Mouse (Mus musculus): ENCODE data around the gene Ets2. TPM values are rescaled to one million over a fixed set of nuclear protein-coding genes. Genes with fewer than 3 reads are reported as not detected.

The Ets2 gene
- polyA plus RNA-seq, 1 experiment from 2014 or later = 26.8 TPM

DNA sequence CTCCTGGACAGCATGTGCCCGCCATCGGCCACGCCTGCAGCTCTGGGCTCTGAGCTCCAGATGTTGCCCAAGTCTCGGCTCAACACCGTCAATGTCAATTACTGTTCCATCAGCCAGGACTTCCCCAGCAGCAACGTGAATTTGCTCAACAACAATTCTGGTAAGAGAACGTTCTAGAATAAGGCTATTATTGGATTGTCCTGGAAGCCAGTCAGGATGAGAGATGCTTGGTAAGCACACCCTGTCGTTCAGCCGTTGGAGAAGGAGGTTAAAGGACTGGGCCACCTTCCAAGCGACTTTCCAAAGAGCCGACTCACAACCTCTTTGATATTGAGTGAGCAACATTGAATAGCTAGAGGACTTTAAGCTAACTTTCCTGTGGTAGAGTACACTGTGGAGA, 13.2 kb downstream of the Ets2 start:
- ATAC-seq (replicated peaks; ENCODE audit: insufficient number of reproducible peaks, low FRiP score, low TSS enrichment) = no peak
- Histone ChIP-seq H3K4me2 (no peak overlapping the region), H3K9ac (ENCODE audit: low read depth, low read length) (no peak overlapping the region), H3K36me3 (ENCODE audit: control insufficient read depth, insufficient read depth, low read length) (peaks cover 67% of the 10 kb centered on the region), H3K9me3 (replicated peaks; ENCODE audit: control insufficient read depth, low read length) (no peaks in the 10 kb centered on the region), H3K27me3 (ENCODE audit: control insufficient read depth, insufficient read depth, low read length) (no peaks in the 10 kb centered on the region), H3K4me1 (ENCODE audit: control insufficient read depth, insufficient read depth, low read length) (no peaks in the 10 kb centered on the region), H3K27ac (ENCODE audit: low read depth, low read length) (no peak overlapping the region), H3K4me3 (ENCODE audit: low read depth, low read length) (no peak overlapping the region)
- 91% methylated on average over 11 of the region's 11 CpGs for WGBS (ENCODE audit: insufficient replicate concordance)

DNA sequence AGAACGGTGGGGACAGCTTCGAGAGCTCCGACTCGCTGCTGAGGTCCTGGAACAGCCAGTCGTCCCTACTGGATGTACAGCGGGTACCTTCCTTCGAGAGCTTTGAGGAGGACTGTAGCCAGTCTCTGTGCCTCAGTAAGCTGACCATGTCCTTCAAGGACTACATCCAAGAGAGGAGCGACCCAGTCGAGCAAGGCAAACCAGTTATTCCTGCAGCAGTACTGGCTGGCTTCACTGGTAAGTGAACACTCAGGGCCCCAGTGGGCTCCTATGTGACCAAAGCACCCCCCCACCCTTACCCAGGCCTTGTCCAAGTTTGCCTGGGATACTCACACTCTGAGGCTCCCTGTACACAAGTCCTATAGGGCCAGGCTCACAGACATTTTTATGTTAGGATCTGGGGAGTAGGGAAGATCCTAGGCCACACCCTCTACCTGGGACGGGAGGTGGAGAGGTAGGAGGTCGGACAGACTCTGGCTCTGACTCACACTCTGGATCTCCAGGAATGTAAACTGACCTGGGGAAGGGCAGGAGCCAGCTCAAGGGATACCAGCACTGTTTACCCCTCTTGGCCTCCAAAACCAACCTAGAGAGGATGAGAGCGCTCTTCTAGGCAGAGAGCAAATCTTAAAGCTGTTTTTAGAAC, 14.3 kb downstream of the Ets2 start:
- Histone ChIP-seq H3K36me3 (ENCODE audit: control insufficient read depth, insufficient read depth, low read length) (peaks cover 75% of the 10 kb centered on the region), H3K4me1 (ENCODE audit: control insufficient read depth, insufficient read depth, low read length) (no peaks in the 10 kb centered on the region), H3K4me3 (ENCODE audit: low read depth, low read length) (no peak overlapping the region), H3K9me3 (replicated peaks; ENCODE audit: control insufficient read depth, low read length) (no peaks in the 10 kb centered on the region), H3K9ac (ENCODE audit: low read depth, low read length) (no peak overlapping the region), H3K27ac (ENCODE audit: low read depth, low read length) (no peak overlapping the region), H3K4me2 (no peak overlapping the region), H3K27me3 (ENCODE audit: control insufficient read depth, insufficient read depth, low read length) (no peaks in the 10 kb centered on the region)
- 89% methylated on average over 12 of the region's 12 CpGs for whole genome bisulfite sequencing (ENCODE audit: insufficient replicate concordance)
- no peak for ATAC-seq (replicated peaks; ENCODE audit: insufficient number of reproducible peaks, low FRiP score, low TSS enrichment)

DNA sequence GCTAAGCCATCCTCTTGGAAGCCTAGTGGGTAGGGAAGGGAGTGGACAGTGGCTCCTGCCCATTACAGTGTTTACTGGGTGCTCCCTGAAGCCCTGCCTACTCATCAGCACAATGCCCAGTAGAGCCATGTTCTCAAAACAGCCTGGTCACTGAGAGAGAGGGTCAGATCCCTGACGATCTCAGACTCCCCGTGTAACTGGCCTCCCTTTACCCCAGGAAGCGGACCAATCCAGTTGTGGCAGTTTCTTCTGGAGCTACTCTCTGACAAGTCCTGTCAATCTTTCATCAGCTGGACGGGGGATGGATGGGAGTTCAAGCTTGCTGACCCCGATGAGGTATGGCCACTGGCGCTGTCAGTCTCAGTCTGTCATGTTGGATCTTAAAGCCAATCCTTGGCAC, 15.8 kb downstream of the Ets2 start:
- no peak overlapping the region for H3K4me2 ChIP-seq
- no peak overlapping the region for H3K4me3 ChIP-seq (ENCODE audit: low read depth, low read length)
- H3K4me1 ChIP-seq (ENCODE audit: control insufficient read depth, insufficient read depth, low read length) = no peaks in the 10 kb centered on the region
- H3K27ac ChIP-seq (ENCODE audit: low read depth, low read length) = no peak overlapping the region
- WGBS (ENCODE audit: insufficient replicate concordance) = 92% methylated on average over 6 of the region's 6 CpGs
- peaks cover 3% of the 10 kb centered on the region; the same call in 1 of the 2 replicates for H3K9me3 ChIP-seq (replicated peaks; ENCODE audit: control insufficient read depth, low read length)
- ATAC-seq (replicated peaks; ENCODE audit: insufficient number of reproducible peaks, low FRiP score, low TSS enrichment) = no peak
- H3K27me3 ChIP-seq (ENCODE audit: control insufficient read depth, insufficient read depth, low read length) = no peaks in the 10 kb centered on the region
- H3K36me3 ChIP-seq (ENCODE audit: control insufficient read depth, insufficient read depth, low read length) = peaks cover 66% of the 10 kb centered on the region
- no peak overlapping the region for H3K9ac ChIP-seq (ENCODE audit: low read depth, low read length)

DNA sequence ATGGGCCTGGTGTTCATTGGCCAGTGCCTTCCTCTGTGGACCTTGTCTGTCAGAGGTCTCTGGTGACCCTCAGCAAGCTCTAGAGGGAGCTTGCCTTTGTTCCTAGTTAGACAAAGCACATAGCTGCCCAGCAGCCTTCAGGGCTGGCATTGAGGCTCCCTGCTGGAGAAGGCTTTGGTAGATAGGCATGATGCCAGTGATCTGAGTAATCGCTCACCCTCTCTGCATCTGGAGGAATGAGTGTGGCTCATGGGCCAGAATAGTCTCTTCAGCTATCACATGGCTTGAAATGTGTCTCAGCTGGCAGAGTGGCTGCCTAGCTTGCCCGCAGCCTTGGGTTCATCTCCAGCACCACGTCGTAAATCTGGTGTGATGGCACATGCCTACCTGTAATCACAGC, 16.2 kb downstream of the Ets2 start:
- 91% methylated on average over 4 of the region's 4 CpGs for WGBS (ENCODE audit: insufficient replicate concordance)
- Histone ChIP-seq H3K36me3 (ENCODE audit: control insufficient read depth, insufficient read depth, low read length) (peaks cover 66% of the 10 kb centered on the region), H3K4me1 (ENCODE audit: control insufficient read depth, insufficient read depth, low read length) (no peaks in the 10 kb centered on the region), H3K4me3 (ENCODE audit: low read depth, low read length) (no peak overlapping the region), H3K27ac (ENCODE audit: low read depth, low read length) (no peak overlapping the region), H3K9me3 (replicated peaks; ENCODE audit: control insufficient read depth, low read length) (peaks cover 3% of the 10 kb centered on the region; the same call in 1 of the 2 replicates), H3K9ac (ENCODE audit: low read depth, low read length) (no peak overlapping the region), H3K4me2 (no peak overlapping the region), H3K27me3 (ENCODE audit: control insufficient read depth, insufficient read depth, low read length) (no peaks in the 10 kb centered on the region)
- ATAC-seq (replicated peaks; ENCODE audit: insufficient number of reproducible peaks, low FRiP score, low TSS enrichment) = no peak

DNA sequence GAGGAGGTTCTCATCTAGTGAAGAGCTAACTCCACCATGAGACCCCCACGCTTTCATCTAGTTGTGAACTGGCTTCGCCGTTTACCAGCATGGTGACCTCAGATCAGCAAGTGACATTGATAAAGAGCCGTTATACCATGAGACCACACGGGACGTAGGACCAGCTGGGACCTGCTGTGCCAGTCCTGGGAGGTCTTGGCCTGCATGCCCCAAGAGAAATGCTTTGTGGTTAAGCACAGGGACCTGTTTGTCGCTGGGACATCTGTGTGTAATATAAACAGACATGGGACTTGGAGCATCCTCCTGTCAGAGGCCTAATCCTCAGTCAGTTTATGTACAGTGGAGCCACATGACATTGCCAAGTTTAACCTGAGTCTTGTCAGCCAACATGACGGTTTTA, 18.7 kb downstream of the Ets2 start:
- Histone ChIP-seq H3K4me1 (ENCODE audit: control insufficient read depth, insufficient read depth, low read length) (no peaks in the 10 kb centered on the region), H3K9me3 (replicated peaks; ENCODE audit: control insufficient read depth, low read length) (peaks cover 3% of the 10 kb centered on the region; the same call in 1 of the 2 replicates), H3K4me2 (no peak overlapping the region), H3K9ac (ENCODE audit: low read depth, low read length) (no peak overlapping the region), H3K27ac (ENCODE audit: low read depth, low read length) (no peak overlapping the region), H3K36me3 (ENCODE audit: control insufficient read depth, insufficient read depth, low read length) (peaks cover 51% of the 10 kb centered on the region), H3K4me3 (ENCODE audit: low read depth, low read length) (no peak overlapping the region), H3K27me3 (ENCODE audit: control insufficient read depth, insufficient read depth, low read length) (no peaks in the 10 kb centered on the region)
- no peak for ATAC-seq (replicated peaks; ENCODE audit: insufficient number of reproducible peaks, low FRiP score, low TSS enrichment)
- 91% methylated on average over 8 of the region's 8 CpGs for WGBS (ENCODE audit: insufficient replicate concordance)

DNA sequence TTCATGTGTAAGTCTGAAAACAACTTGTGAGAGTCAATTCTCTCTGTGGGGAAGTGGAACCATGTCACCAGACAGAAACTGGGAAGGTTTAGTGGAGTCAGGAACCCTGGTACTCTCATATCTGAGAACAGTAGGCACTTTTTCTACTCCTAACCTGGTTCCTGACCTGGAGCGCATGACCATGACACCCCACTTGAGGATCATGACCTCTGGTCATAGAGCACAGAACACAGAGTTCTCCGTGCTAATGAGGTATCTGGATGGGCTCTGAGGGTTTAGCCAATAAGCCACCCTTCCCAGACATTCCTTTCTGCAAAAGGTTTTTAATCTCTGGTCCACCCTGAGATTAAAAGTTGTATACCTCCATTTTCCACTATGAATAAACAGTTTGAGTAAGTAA, 22.4 kb downstream of the Ets2 start:
- Histone ChIP-seq H3K36me3 (ENCODE audit: control insufficient read depth, insufficient read depth, low read length) (peaks cover 16% of the 10 kb centered on the region), H3K27ac (ENCODE audit: low read depth, low read length) (no peak overlapping the region), H3K4me2 (no peak overlapping the region), H3K9me3 (replicated peaks; ENCODE audit: control insufficient read depth, low read length) (peaks cover 3% of the 10 kb centered on the region; the same call in 1 of the 2 replicates), H3K4me1 (ENCODE audit: control insufficient read depth, insufficient read depth, low read length) (no peaks in the 10 kb centered on the region), H3K27me3 (ENCODE audit: control insufficient read depth, insufficient read depth, low read length) (no peaks in the 10 kb centered on the region), H3K9ac (ENCODE audit: low read depth, low read length) (no peak overlapping the region), H3K4me3 (ENCODE audit: low read depth, low read length) (no peak overlapping the region)
- ATAC-seq (replicated peaks; ENCODE audit: insufficient number of reproducible peaks, low FRiP score, low TSS enrichment) = no peak
- WGBS (ENCODE audit: insufficient replicate concordance) = 83% methylated on average over 2 of the region's 2 CpGs

DNA sequence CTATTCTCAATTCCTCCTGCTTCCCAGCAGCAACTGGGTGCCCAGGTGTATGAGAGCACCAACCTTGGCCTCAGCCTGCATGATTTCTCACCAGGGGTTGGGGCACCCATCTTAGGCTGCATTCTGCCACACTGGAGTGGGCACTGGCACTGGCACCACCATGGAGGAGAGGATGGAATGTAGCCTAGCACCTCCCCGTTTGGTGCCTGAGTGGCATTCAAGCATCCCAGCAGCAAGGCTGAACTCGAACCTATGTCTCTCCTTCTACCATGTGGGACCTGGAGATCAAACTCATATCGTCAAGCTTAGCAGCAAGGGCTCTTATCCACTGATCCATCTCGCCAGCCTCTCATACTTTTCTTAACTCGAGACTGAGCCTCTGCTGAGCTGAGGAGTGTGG, 22.9 kb downstream of the Ets2 start:
- no peaks in the 10 kb centered on the region for H3K4me1 ChIP-seq (ENCODE audit: control insufficient read depth, insufficient read depth, low read length)
- H3K4me3 ChIP-seq (ENCODE audit: low read depth, low read length) = no peak overlapping the region
- WGBS (ENCODE audit: insufficient replicate concordance) = 64% methylated on average over 5 of the region's 5 CpGs
- H3K36me3 ChIP-seq (ENCODE audit: control insufficient read depth, insufficient read depth, low read length) = peaks cover 14% of the 10 kb centered on the region
- ATAC-seq (replicated peaks; ENCODE audit: insufficient number of reproducible peaks, low FRiP score, low TSS enrichment) = no peak
- H3K9me3 ChIP-seq (replicated peaks; ENCODE audit: control insufficient read depth, low read length) = peaks cover 3% of the 10 kb centered on the region; the same call in 1 of the 2 replicates
- H3K4me2 ChIP-seq = no peak overlapping the region
- no peak overlapping the region for H3K27ac ChIP-seq (ENCODE audit: low read depth, low read length)
- no peaks in the 10 kb centered on the region for H3K27me3 ChIP-seq (ENCODE audit: control insufficient read depth, insufficient read depth, low read length)
- H3K9ac ChIP-seq (ENCODE audit: low read depth, low read length) = no peak overlapping the region

DNA sequence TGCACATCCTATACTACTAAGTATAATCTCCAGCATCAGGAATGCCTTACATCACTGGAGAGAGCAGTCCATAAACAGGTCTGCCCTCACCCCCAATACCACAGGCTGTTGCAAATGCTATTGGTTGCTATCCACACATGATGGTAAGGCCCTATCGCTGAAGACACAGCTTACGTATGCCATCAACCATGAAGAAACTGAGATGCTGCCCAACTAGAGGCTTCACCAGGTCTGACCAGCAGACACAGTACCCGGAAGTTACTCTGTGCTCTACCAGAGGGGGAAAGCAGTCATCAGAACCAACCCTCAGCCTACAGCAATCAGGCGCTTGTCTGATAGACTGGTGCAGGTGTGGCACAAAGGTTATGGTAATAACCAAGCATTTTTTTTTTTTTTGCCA, 24.9 kb downstream of the Ets2 start:
- Histone ChIP-seq H3K9ac (ENCODE audit: low read depth, low read length) (no peak overlapping the region), H3K4me1 (ENCODE audit: control insufficient read depth, insufficient read depth, low read length) (no peaks in the 10 kb centered on the region), H3K9me3 (replicated peaks; ENCODE audit: control insufficient read depth, low read length) (no peaks in the 10 kb centered on the region), H3K4me2 (no peak overlapping the region), H3K4me3 (ENCODE audit: low read depth, low read length) (no peak overlapping the region), H3K36me3 (ENCODE audit: control insufficient read depth, insufficient read depth, low read length) (no peaks in the 10 kb centered on the region), H3K27me3 (ENCODE audit: control insufficient read depth, insufficient read depth, low read length) (no peaks in the 10 kb centered on the region), H3K27ac (ENCODE audit: low read depth, low read length) (no peak overlapping the region)
- 85% methylated on average over 4 of the region's 4 CpGs for WGBS (ENCODE audit: insufficient replicate concordance)
- no peak for ATAC-seq (replicated peaks; ENCODE audit: insufficient number of reproducible peaks, low FRiP score, low TSS enrichment)
